Mouse (Mus musculus) yolk sac, embryonic 10.5 days (tissue): ENCODE results near the gene Ust.

ENCODE experiments used
- DNase-seq: peaks from one replicate; pipeline ENCODE4 v3.0.0-alpha.2; 2017; ENCODE audit warnings: low spot score

Ust gene

GRCm38 (mm10) chr10:8498951-8499891 is 19.4 kb downstream of the Ust start:
- DNase-seq = no peak

GRCm38 (mm10) chr10:8495543-8496141 is 23.0 kb downstream of the Ust start:
- no peak for DNase-seq

GRCm38 (mm10) chr10:8491909-8492591 is 26.6 kb downstream of the Ust start:
- DNase-seq = no peak

- no peak for DNase-seq
Observed at GRCm38 (mm10) chr10:8487388-8487787, 31.2 kb downstream of the Ust start.

GRCm38 (mm10) chr10:8484487-8484886 is 34.1 kb downstream of the Ust start:
- DNase-seq = no peak

GRCm38 (mm10) chr10:8482779-8483178 is 35.8 kb downstream of the Ust start:
- no peak for DNase-seq

- no peak for DNase-seq
Observed at GRCm38 (mm10) chr10:8479779-8480178, 38.8 kb downstream of the Ust start.

GRCm38 (mm10) chr10:8477936-8478335 is 40.7 kb downstream of the Ust start:
- DNase-seq = no peak

GRCm38 (mm10) chr10:8471995-8472394 is 46.6 kb downstream of the Ust start:
- no peak for DNase-seq

- no peak for DNase-seq
Observed at GRCm38 (mm10) chr10:8471012-8471411, 47.6 kb downstream of the Ust start.

GRCm38 (mm10) chr10:8469516-8469915 is 49.1 kb downstream of the Ust start:
- no peak for DNase-seq

GRCm38 (mm10) chr10:8468651-8469386 is 49.8 kb downstream of the Ust start:
- no peak for DNase-seq

GRCm38 (mm10) chr10:8465918-8466317 is 52.7 kb downstream of the Ust start:
- no peak for DNase-seq

GRCm38 (mm10) chr10:8465216-8465615 is 53.4 kb downstream of the Ust start:
- DNase-seq = no peak

- no peak for DNase-seq
Observed at GRCm38 (mm10) chr10:8461372-8461771, 57.3 kb downstream of the Ust start.

- no peak for DNase-seq
Observed at GRCm38 (mm10) chr10:8454711-8455110, 63.9 kb downstream of the Ust start.

- no peak for DNase-seq
Observed at GRCm38 (mm10) chr10:8447681-8448080, 70.9 kb downstream of the Ust start.

GRCm38 (mm10) chr10:8446972-8447371 is 71.7 kb downstream of the Ust start:
- DNase-seq = no peak

- DNase-seq = no peak
Observed at GRCm38 (mm10) chr10:8444052-8444451, 74.6 kb downstream of the Ust start.

GRCm38 (mm10) chr10:8431857-8432256 is 86.8 kb downstream of the Ust start:
- no peak for DNase-seq

- no peak for DNase-seq
Observed at GRCm38 (mm10) chr10:8428787-8429778, 89.5 kb downstream of the Ust start.
